Mouse (Mus musculus): ENCODE results near the gene Olfr315. TPM values are rescaled to one million over a fixed set of nuclear protein-coding genes. Genes with fewer than 3 reads are reported as not detected.
"Not testable (repeated sequence)": the region's sequence is repeated elsewhere in the genome, so short reads cannot be mapped to it uniquely, and the experiment has no call there.

Olfr315 gene
- total RNA-seq (2014; rRNA removed; ENCODE audit: low replicate concordance) (not detected in 2 replicates), polyA plus RNA-seq (2015; fragmentation: Nextera tagmentation; extraction: Ambion mirVana) (not detected in 2 replicates)

GRCm38 (mm10) chr11:58772888-58773287 is at the start of gene Olfr315:
Olfr315 (plus strand) TSS chr11:58773188.
- Histone ChIP-seq H3K27ac (ENCODE audit: low read depth) (no peak within 1 kb of the TSS), H3K36me3 (replicated peaks; ENCODE audit: control insufficient read depth, insufficient read depth, low read length) (no peaks in the 10 kb centered on the region), H3K4me3 (ENCODE audit: low read depth, low read length) (no peak within 1 kb of the TSS), H3K4me2 (ENCODE audit: low read depth, low read length) (no peak within 1 kb of the TSS), H3K9ac (replicated peaks; ENCODE audit: low read depth, low read length) (no peak within 1 kb of the TSS), H3K4me1 (ENCODE audit: control insufficient read depth, insufficient read depth) (no peaks in the 10 kb centered on the region), H3K9me3 (replicated peaks; ENCODE audit: control insufficient read depth, low read length) (no peaks in the 10 kb centered on the region), H3K27me3 (ENCODE audit: control insufficient read depth, insufficient read depth, low read length) (no peaks in the 10 kb centered on the region)
- TF ChIP-seq EP300 (IDR thresholded peaks at IDR 0.05; ENCODE audit: low read depth) (no peak), CTCF (IDR thresholded peaks at IDR 0.05; ENCODE audit: low read depth) (no peak)
- ATAC-seq (ENCODE audit: insufficient read depth, low read depth) (no peak), DNase-seq (ENCODE audit: low spot score) (no peak)

- TF ChIP-seq CTCF (IDR thresholded peaks at IDR 0.05; ENCODE audit: low read depth) (no peak), EP300 (IDR thresholded peaks at IDR 0.05; ENCODE audit: low read depth) (no peak)
- Histone ChIP-seq H3K4me1 (ENCODE audit: control insufficient read depth, insufficient read depth) (no peaks in the 10 kb centered on the region), H3K27ac (ENCODE audit: low read depth) (no peak within 1 kb of the TSS), H3K4me3 (ENCODE audit: low read depth, low read length) (no peak within 1 kb of the TSS), H3K27me3 (ENCODE audit: control insufficient read depth, insufficient read depth, low read length) (no peaks in the 10 kb centered on the region), H3K4me2 (ENCODE audit: low read depth, low read length) (no peak within 1 kb of the TSS), H3K36me3 (replicated peaks; ENCODE audit: control insufficient read depth, insufficient read depth, low read length) (no peaks in the 10 kb centered on the region), H3K9me3 (replicated peaks; ENCODE audit: control insufficient read depth, low read length) (no peaks in the 10 kb centered on the region), H3K9ac (replicated peaks; ENCODE audit: low read depth, low read length) (no peak within 1 kb of the TSS)
- DNase-seq (ENCODE audit: low spot score) (no peak), ATAC-seq (ENCODE audit: insufficient read depth, low read depth) (no peak)
Observed at GRCm38 (mm10) chr11:58723914-58724313, 49.1 kb upstream of the Olfr315 start, which contains the start of gene Olfr318. Olfr318 (minus strand) TSS chr11:58724014.

- not testable (repeated sequence) for H3K36me3 ChIP-seq (replicated peaks; ENCODE audit: control insufficient read depth, insufficient read depth, low read length); DNase-seq (ENCODE audit: low spot score); H3K4me2 ChIP-seq (ENCODE audit: low read depth, low read length); H3K27ac ChIP-seq (ENCODE audit: low read depth); H3K27me3 ChIP-seq (ENCODE audit: control insufficient read depth, insufficient read depth, low read length); ATAC-seq (ENCODE audit: insufficient read depth, low read depth); H3K9me3 ChIP-seq (replicated peaks; ENCODE audit: control insufficient read depth, low read length); H3K4me3 ChIP-seq (ENCODE audit: low read depth, low read length); H3K9ac ChIP-seq (replicated peaks; ENCODE audit: low read depth, low read length); H3K4me1 ChIP-seq (ENCODE audit: control insufficient read depth, insufficient read depth)
- 74% methylated on average over 6 of the region's 6 CpGs for WGBS
Observed at GRCm38 (mm10) chr11:58727896-58728650, 44.9 kb upstream of the Olfr315 start.

DNA sequence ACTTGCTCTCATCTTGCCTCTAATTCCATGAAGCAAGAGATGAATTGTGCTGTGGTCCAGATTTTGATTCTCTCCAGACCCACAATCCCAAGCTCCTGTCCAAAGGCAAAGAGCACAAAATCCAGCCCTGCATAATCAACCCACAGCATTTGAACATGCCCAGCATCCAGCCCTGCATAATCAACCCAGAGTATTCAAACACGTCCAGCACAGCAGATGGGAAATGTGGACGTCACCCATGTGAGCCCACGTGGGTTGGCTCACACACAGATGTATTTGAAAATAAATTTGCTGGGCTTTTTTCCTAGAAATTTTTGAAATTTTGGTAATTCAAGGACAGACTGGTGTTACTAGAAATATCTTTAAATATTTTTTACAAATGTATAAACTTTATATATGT is 39.6 kb upstream of the Olfr315 start:
- Histone ChIP-seq H3K9me3 (replicated peaks; ENCODE audit: control insufficient read depth, low read length) (no peaks in the 10 kb centered on the region), H3K27me3 (ENCODE audit: control insufficient read depth, insufficient read depth, low read length) (no peaks in the 10 kb centered on the region), H3K4me3 (ENCODE audit: low read depth, low read length) (no peak overlapping the region), H3K9ac (replicated peaks; ENCODE audit: low read depth, low read length) (no peak overlapping the region), H3K36me3 (replicated peaks; ENCODE audit: control insufficient read depth, insufficient read depth, low read length) (no peaks in the 10 kb centered on the region), H3K27ac (ENCODE audit: low read depth) (no peak overlapping the region), H3K4me2 (ENCODE audit: low read depth, low read length) (no peak overlapping the region), H3K4me1 (ENCODE audit: control insufficient read depth, insufficient read depth) (no peaks in the 10 kb centered on the region)
- ATAC-seq (ENCODE audit: insufficient read depth, low read depth) (no peak), DNase-seq (ENCODE audit: low spot score) (no peak)
- 58% methylated on average over 3 of the region's 3 CpGs for WGBS
- no peak for TF ChIP-seq CTCF (IDR thresholded peaks at IDR 0.05; ENCODE audit: low read depth)
- TF ChIP-seq EP300 (IDR thresholded peaks at IDR 0.05; ENCODE audit: low read depth): no peak

DNA sequence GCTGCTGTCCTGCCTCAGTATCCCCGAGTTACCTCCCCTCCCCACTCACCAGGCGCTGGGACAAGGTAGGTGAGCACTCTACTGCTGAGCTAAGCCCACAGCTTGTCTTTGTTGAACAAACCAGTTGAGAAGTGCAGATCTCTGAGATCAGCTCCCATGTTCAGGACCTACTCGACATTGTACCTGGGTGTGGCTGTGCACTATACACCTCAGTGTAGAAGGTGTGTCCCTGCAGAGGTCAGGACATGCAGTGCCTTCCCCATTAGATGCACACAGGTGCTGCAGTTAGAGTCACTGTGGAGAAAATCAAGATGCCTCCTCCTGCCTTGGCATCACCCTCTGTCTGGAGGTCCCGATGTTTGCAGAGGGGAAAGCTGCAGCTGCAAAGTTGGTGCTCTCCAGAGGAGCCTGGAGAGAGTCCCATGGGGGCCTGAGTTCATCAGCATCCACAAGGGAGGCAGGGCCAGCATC is 34.2 kb upstream of the Olfr315 start, which contains the start of gene Olfr317:
Olfr317 (minus strand) TSS at position 421 of the 471 bp plus-strand sequence.
- ATAC-seq (ENCODE audit: insufficient read depth, low read depth) (no peak), DNase-seq (ENCODE audit: low spot score) (no peak)
- Histone ChIP-seq H3K4me1 (ENCODE audit: control insufficient read depth, insufficient read depth) (no peaks in the 10 kb centered on the region), H3K36me3 (replicated peaks; ENCODE audit: control insufficient read depth, insufficient read depth, low read length) (no peaks in the 10 kb centered on the region), H3K4me3 (ENCODE audit: low read depth, low read length) (no peak within 1 kb of the TSS), H3K27ac (ENCODE audit: low read depth) (no peak within 1 kb of the TSS), H3K9ac (replicated peaks; ENCODE audit: low read depth, low read length) (no peak within 1 kb of the TSS), H3K27me3 (ENCODE audit: control insufficient read depth, insufficient read depth, low read length) (no peaks in the 10 kb centered on the region), H3K4me2 (ENCODE audit: low read depth, low read length) (no peak within 1 kb of the TSS), H3K9me3 (replicated peaks; ENCODE audit: control insufficient read depth, low read length) (no peaks in the 10 kb centered on the region)
- no peak for TF ChIP-seq CTCF (IDR thresholded peaks at IDR 0.05; ENCODE audit: low read depth)
- TF ChIP-seq EP300 (IDR thresholded peaks at IDR 0.05; ENCODE audit: low read depth): no peak
- 59% methylated on average over 4 of the region's 4 CpGs for WGBS

DNA sequence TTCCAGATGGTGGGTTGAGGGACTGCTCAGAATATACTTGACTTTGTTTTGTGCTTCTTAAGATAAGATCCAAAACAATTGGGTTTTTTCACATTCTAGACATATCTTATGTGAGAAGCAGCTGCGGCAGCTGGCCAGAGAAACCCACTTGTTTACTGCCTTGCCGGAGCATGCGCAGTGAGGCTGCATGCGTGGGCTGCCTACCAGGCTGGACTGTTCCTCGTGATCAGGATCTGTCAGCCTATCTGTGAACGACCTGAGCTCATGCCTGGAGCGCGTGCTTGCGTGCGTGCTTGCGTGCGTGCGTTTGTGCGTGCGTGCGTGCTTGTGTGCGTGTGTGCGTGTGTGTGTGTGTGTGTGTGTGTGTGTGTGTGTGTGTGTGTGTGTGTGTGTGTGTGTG is 21.9 kb upstream of the Olfr315 start:
- not testable (repeated sequence) for H3K27me3 ChIP-seq (ENCODE audit: control insufficient read depth, insufficient read depth, low read length); H3K36me3 ChIP-seq (replicated peaks; ENCODE audit: control insufficient read depth, insufficient read depth, low read length); DNase-seq (ENCODE audit: low spot score); H3K27ac ChIP-seq (ENCODE audit: low read depth); H3K9ac ChIP-seq (replicated peaks; ENCODE audit: low read depth, low read length); H3K9me3 ChIP-seq (replicated peaks; ENCODE audit: control insufficient read depth, low read length); H3K4me2 ChIP-seq (ENCODE audit: low read depth, low read length); H3K4me3 ChIP-seq (ENCODE audit: low read depth, low read length); H3K4me1 ChIP-seq (ENCODE audit: control insufficient read depth, insufficient read depth); ATAC-seq (ENCODE audit: insufficient read depth, low read depth)
- WGBS: 86% methylated on average over 18 of the region's 18 CpGs

Measured in heart, postnatal 0 days (tissue).